Mouse (Mus musculus) E14TG2a.4 (cell line): ENCODE results near the gene Trim15.

Source experiments
- H3K27me3 ChIP-seq: 2 replicates; pipeline ENCODE4 v1.6.1; 2014; ENCODE audit warnings: low read length, control low read depth; ENCODE audit not compliant: insufficient read depth
- H3K36me3 ChIP-seq: 2 replicates; pipeline ENCODE4 v1.6.1; 2014; ENCODE audit warnings: low read length, control low read depth; ENCODE audit not compliant: insufficient read depth
- H3K4me1 ChIP-seq: replicated peaks from 2 replicates; pipeline ENCODE4 v1.6.1; 2014; ENCODE audit warnings: low read depth, low read length, control low read depth
- H3K4me3 ChIP-seq: replicated peaks from 2 replicates; pipeline ENCODE4 v1.5.1; 2014; ENCODE audit warnings: mild to moderate bottlenecking, low read length
- H3K9me3 ChIP-seq: 2 replicates; pipeline ENCODE4 v1.6.1; 2014; ENCODE audit warnings: low read length, control low read depth
- CTCF ChIP-seq: conservative IDR thresholded peaks from 2 replicates; pipeline ENCODE4 v1.5.1; 2014; ENCODE audit warnings: low read length
- NANOG ChIP-seq: IDR thresholded peaks from 2 replicates; pipeline ENCODE4 v1.6.1; 2014; ENCODE audit warnings: borderline replicate concordance, low read length, mixed read lengths
- POU5F1 ChIP-seq: IDR thresholded peaks from 2 replicates; pipeline ENCODE4 v1.6.1; 2014; ENCODE audit warnings: low read length, borderline replicate concordance

Trim15 gene

DNA sequence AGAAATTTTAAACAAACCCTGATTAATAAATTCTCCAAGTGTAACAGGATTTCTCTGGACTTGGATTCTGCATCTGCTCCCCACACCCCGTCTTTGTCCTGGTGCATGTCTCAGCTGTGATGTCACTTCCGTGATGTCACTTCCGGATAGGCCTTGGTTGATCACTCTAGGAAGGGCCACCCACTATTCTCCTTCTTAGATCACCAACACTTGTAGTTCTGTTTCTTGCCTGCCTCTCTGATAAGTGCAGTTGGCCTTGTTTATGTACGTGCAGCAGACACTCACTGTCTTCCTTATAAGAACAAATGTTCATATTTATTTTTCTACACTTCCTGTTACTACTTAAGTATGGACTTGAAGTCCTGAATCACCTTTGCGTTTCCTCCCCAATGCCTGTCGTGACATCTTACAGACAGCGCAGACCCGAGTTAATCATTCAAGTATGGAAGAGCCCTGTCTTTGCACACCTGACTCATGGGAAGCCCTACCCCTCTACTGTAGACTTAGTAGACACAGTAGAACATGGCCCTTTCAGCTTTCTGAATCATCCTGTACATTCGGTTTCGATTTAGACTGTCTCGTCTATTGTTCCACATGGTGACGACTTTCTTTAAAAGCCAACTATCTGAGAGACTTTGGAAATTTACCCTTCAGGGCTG lies 18.3 kb upstream of the Trim15 start:
- H3K27me3 ChIP-seq, result no peaks in the 10 kb centered on the region
- H3K4me3 ChIP-seq, result no peak overlapping the region
- H3K9me3 ChIP-seq, result peaks cover 17% of the 10 kb centered on the region; the same call in 1 of the 2 replicates
- H3K4me1 ChIP-seq, result no peaks in the 10 kb centered on the region
- H3K36me3 ChIP-seq, result no peaks in the 10 kb centered on the region
- TF ChIP-seq POU5F1 (no peak), CTCF (no peak), NANOG (no peak)

DNA sequence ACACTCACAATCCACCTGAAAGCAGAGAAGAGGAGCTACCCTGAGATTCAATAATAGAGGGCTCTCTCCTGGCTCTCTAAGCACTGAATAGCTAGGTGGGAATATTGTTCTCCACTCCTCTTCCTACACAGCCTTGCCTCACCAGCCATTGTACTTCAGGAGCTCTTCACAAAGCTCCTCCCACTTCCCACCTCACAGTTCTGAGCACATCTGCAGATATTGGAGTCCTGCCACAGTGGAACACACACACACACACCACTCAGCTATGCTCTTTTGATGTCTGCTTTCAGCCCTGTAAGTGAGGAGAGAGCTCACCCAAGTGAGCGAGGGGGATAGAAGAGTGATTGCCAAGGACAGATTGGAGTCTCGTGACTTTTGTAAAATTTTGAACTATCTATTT lies 16.3 kb upstream of the Trim15 start:
- no peak overlapping the region for H3K4me3 ChIP-seq
- no peaks in the 10 kb centered on the region for H3K36me3 ChIP-seq
- peaks cover 17% of the 10 kb centered on the region; the same call in 1 of the 2 replicates for H3K9me3 ChIP-seq
- H3K27me3 ChIP-seq, result no peaks in the 10 kb centered on the region
- TF ChIP-seq CTCF (no peak), NANOG (no peak), POU5F1 (no peak)
- H3K4me1 ChIP-seq, result no peaks in the 10 kb centered on the region

DNA sequence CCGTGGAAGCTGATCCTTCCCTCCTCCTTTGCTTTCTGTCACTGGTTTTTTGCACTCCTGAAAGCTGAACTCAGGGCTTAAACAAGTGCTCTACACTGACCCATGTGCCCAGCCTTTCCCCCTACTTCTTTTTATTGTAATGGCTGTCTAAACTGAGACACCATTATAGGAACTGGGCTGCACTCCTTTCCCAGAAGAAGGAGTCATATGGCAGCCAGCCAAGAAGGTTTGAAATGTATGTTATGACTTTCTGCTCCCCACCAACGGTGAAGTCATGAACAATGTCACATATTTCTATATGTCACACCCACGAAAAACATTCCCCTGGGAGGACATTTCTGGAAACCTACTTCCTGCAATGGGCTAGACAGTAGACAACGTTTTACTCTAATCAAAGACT lies 7.6 kb upstream of the Trim15 start:
- Histone ChIP-seq H3K27me3 (peaks cover 20% of the 10 kb centered on the region), H3K36me3 (no peaks in the 10 kb centered on the region), H3K4me1 (peaks cover 4% of the 10 kb centered on the region; the same call in 1 of the 2 replicates), H3K4me3 (no peak overlapping the region), H3K9me3 (no peaks in the 10 kb centered on the region)
- no peak for TF ChIP-seq CTCF
- TF ChIP-seq NANOG, result no peak
- no peak for TF ChIP-seq POU5F1

DNA sequence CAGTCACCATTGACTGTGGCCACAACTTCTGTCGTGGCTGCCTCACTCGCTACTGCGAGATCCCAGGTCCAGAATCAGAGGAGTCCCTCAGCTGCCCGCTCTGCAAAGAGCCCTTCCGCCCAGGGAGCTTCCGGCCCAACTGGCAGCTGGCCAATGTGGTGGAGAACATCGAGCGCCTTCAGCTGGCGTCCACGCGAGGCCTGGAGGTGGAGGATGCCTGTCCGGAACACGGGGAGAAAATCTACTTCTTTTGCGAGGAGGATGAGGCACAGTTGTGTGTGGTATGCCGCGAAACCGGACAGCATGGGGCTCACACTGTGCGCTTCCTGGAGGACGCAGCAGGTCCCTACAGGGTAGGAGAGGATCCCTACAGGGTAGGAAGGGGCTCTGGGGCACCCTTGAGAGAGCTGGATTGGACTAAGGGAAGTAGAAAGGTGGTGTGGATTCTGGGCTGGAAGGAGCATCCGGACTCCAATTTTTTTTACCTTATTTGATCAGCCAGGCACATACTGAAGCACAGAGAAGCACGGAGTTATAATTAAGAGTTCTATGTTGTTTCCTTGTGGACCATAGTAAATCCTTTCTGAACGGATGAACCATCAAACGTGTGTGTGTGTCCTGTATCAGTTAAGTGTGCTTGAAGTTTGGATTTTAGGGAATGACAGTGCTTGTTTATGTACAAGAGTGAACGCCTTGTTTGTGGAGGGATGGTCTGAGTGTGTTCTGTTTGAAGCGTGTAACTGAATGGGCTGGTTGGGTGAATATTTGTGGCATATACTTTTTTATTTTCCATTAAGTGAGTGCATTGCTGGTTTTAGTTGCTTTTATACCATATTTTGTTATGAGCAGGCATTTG lies 3.2 kb upstream of the Trim15 start:
- no peak for TF ChIP-seq NANOG
- TF ChIP-seq POU5F1, result no peak
- no peak for TF ChIP-seq CTCF
- H3K36me3 ChIP-seq, result no peaks in the 10 kb centered on the region
- H3K9me3 ChIP-seq, result no peaks in the 10 kb centered on the region
- H3K4me1 ChIP-seq, result peaks cover 19% of the 10 kb centered on the region
- H3K27me3 ChIP-seq, result peaks cover 53% of the 10 kb centered on the region
- H3K4me3 ChIP-seq, result peak overlapping the region; percentile 37; the same call in 1 of the 2 replicates

DNA sequence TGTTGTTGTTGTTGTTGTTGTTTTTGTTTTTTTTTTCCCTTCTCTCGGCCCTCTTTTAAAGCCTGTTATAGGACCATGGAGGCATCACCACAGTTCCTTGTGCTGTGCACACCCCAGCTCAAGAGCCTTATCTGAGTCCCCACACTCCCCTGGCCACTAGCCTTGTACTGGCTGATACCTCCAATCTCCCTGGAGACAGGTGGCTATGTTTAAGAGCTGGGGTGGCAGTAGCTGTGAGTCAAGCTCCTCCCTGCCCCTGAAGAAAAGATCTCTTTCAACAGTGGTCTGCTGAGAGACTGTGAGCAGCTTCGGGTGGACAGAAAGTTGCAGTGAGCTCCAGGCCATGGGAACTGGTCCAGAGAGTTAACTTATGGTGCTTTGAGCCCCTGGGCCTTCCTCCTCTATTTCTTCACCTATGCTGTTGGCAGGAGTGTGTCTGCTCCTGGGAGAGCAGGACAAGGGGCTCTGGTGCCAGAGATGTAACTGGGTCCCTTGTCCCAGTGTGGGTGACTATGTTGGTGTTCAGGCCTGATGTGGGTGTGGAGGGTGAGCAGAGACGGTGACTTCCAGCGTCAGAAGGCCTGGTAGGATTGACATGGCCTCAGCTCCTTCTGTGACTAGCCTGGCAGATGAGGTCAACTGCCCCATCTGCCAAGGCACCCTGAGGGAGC lies 2.4 kb upstream of the Trim15 start, which contains the start of gene Trim10:
Gene Trim10 (plus strand): TSS at position 291 of the 671 bp plus-strand sequence.
- peaks cover 19% of the 10 kb centered on the region for H3K4me1 ChIP-seq
- H3K9me3 ChIP-seq, result no peaks in the 10 kb centered on the region
- no peaks in the 10 kb centered on the region for H3K36me3 ChIP-seq
- TF ChIP-seq NANOG, result no peak
- H3K27me3 ChIP-seq, result peaks cover 59% of the 10 kb centered on the region
- H3K4me3 ChIP-seq, result peak within 1 kb of the TSS; percentile 37; the same call in 1 of the 2 replicates

DNA sequence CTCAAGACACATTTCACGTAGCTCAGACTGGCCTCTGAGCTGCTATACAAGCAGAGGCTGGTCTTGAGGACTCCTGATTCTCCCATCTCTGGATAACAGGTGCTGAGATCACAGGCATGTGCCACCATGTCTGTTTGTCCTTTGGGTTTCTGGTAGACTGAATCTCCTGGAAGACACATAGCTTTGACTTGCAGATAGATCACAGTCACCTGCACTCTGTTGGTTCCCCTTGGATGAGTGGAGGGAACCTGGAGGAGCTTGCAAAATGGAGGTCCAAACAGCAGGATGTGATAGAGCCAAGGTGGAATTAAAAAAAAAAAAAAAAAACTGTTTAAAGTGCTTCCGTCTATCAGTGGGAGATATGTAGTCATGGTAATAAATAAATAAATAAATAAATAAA lies 1.8 kb upstream of the Trim15 start:
- peaks cover 62% of the 10 kb centered on the region for H3K27me3 ChIP-seq
- H3K36me3 ChIP-seq, result no peaks in the 10 kb centered on the region
- no peaks in the 10 kb centered on the region for H3K9me3 ChIP-seq
- no peak overlapping the region for H3K4me3 ChIP-seq
- TF ChIP-seq CTCF (no peak), NANOG (no peak), POU5F1 (no peak)
- peaks cover 19% of the 10 kb centered on the region for H3K4me1 ChIP-seq

DNA sequence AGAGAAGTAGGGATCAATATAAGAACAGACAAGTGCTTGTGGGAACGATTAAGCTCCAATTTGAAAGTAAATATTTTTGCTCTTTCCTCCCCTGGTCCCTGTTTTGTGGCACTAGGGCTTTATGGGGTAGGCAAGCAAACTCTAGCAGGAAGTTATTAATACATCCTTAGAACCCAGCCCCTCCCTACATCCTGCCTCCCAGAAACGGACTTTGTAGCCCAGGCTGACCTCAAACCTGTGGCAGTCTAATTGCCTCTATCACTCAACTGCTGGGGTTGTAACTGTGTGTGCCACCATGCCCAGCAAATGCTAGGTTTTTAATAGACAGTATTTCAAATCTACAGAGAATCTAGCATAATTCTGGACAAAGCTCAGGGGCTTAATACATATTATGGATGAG lies 5.3 kb downstream of the Trim15 start:
- H3K27me3 ChIP-seq, result peaks cover 22% of the 10 kb centered on the region
- H3K36me3 ChIP-seq, result peaks cover 34% of the 10 kb centered on the region
- H3K4me1 ChIP-seq, result peaks cover 10% of the 10 kb centered on the region
- H3K4me3 ChIP-seq, result no peak overlapping the region
- TF ChIP-seq POU5F1, result no peak
- no peaks in the 10 kb centered on the region for H3K9me3 ChIP-seq

DNA sequence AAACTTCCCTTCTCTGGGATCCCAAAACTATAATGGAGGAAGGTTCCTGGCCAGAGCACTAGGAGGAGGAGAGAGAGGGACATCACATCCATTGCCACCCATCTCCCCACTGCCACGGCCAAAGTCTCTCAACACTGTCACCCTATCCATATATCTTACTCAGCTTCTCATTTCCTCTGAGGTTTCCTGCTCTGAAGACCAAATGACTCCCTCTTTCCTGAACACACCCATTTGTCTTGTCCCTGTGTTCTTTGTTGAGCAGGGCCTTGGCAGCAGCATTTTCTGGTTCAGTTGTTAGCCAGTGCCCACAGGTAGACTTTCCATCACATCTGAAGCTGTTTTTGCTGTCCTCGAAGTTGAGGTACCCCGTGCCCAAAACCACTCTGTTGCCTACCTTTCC lies 8.8 kb downstream of the Trim15 start:
- no peak overlapping the region for H3K4me3 ChIP-seq
- no peak for TF ChIP-seq CTCF
- no peak for TF ChIP-seq POU5F1
- TF ChIP-seq NANOG, result no peak

More for the DNA sequence above, 8.8 kb downstream of the Trim15 start:
- peaks cover 69% of the 10 kb centered on the region for H3K36me3 ChIP-seq
- H3K9me3 ChIP-seq, result no peaks in the 10 kb centered on the region
- H3K27me3 ChIP-seq, result no peaks in the 10 kb centered on the region
- peaks cover 19% of the 10 kb centered on the region for H3K4me1 ChIP-seq
